9 mouse cellular contexts compared by ENCODE assay signal in genomic region chr13:60173186-60173585, GRCm38 (mm10). TPM values are rescaled to one million over a fixed set of nuclear protein-coding genes. Genes with fewer than 3 reads are reported as not detected.
DNase-seq lines count a peak whose midpoint lies in the region; ATAC-seq lines count a peak whose summit lies in the region.
"Had no signal": no experiment of that assay in that cellular context is flagged by ENCODE, and none has a peak within 500 bp of the region (broad histone marks: within the 10 kb centered on the region; RNA-seq: fewer than 3 reads in every experiment).

No protein-coding gene starts in this region.

- H3K9me3 ChIP-seq in kidney, embryonic 15.5 days (replicated peaks): no peaks in the 10 kb centered on the region
- no peaks in the 10 kb centered on the region for H3K9me3 ChIP-seq in forebrain, embryonic 13.5 days (replicated peaks)
- H3K9me3 ChIP-seq in limb, embryonic 11.5 days (ENCODE audit: control insufficient read depth, low read length): no peaks in the 10 kb centered on the region
- no peaks in the 10 kb centered on the region for H3K9me3 ChIP-seq in neural tube, embryonic 14.5 days (ENCODE audit: control insufficient read depth, low read length)

- peaks cover 9% of the 10 kb centered on the region for H3K27me3 ChIP-seq in kidney, embryonic 15.5 days
- H3K27me3 ChIP-seq in forebrain, embryonic 13.5 days: peaks cover 35% of the 10 kb centered on the region
- H3K27me3 ChIP-seq in limb, embryonic 11.5 days (ENCODE audit: control insufficient read depth, insufficient read depth, low read length): no peaks in the 10 kb centered on the region
- H3K27me3 ChIP-seq in neural tube, embryonic 14.5 days (ENCODE audit: control insufficient read depth, insufficient read depth, low read length): no peaks in the 10 kb centered on the region
- H3K27me3 ChIP-seq: Patski had no signal

- H3K27ac ChIP-seq in kidney, embryonic 15.5 days: peak overlapping the region; percentile 77
- peak overlapping the region; percentile 42; the same call in 1 of the 2 replicates for H3K27ac ChIP-seq in forebrain, embryonic 13.5 days
- H3K27ac ChIP-seq in limb, embryonic 11.5 days (replicated peaks; ENCODE audit: low read depth, low read length): no peak overlapping the region
- no peak overlapping the region for H3K27ac ChIP-seq in neural tube, embryonic 14.5 days (ENCODE audit: low read depth, low read length)

- no peak for DNase-seq in kidney, postnatal 14 days
- DNase-seq in limb, embryonic 11.5 days (ENCODE audit: low spot score): no peak
- no peak for DNase-seq in thymus, postnatal 36 days
- no peak for DNase-seq in spleen, adult 12 weeks (ENCODE audit: low spot score)
- no peak for DNase-seq in adrenal gland, adult 2 months

- no peak for ATAC-seq in kidney, embryonic 15.5 days (replicated peaks; ENCODE audit: low FRiP score)
- no peak for ATAC-seq in forebrain, embryonic 13.5 days
- no peak for ATAC-seq in limb, embryonic 11.5 days (ENCODE audit: insufficient number of reproducible peaks, low FRiP score, low TSS enrichment, low read depth)
- no peak for ATAC-seq in neural tube, embryonic 14.5 days (ENCODE audit: low read depth)
- ATAC-seq: Patski had no signal

- H3K4me2 ChIP-seq in kidney, embryonic 15.5 days: peak overlapping the region; percentile 70
- peak overlapping the region; percentile 89 for H3K4me2 ChIP-seq in forebrain, embryonic 13.5 days
- peak overlapping the region; percentile 64 for H3K4me2 ChIP-seq in limb, embryonic 11.5 days (ENCODE audit: low read depth, severe bottlenecking)
- peak overlapping the region; percentile 87; the same call in 1 of the 2 replicates for H3K4me2 ChIP-seq in neural tube, embryonic 14.5 days (ENCODE audit: low read depth, low read length)

- H3K9ac ChIP-seq in kidney, embryonic 15.5 days: no peak overlapping the region
- H3K9ac ChIP-seq in forebrain, embryonic 13.5 days: 0 out of 2 replicates have a peak overlapping the region, but pooled peaks have one; percentile 22
- H3K9ac ChIP-seq in limb, embryonic 11.5 days (ENCODE audit: low read length): peak overlapping the region; percentile 67; the same call in 1 of the 2 replicates
- H3K9ac ChIP-seq in neural tube, embryonic 14.5 days (replicated peaks; ENCODE audit: low read depth, low read length): no peak overlapping the region

- peak overlapping the region; percentile 87 for H3K4me3 ChIP-seq in kidney, embryonic 15.5 days (replicated peaks)
- H3K4me3 ChIP-seq in forebrain, embryonic 13.5 days: peak overlapping the region; percentile 87
- H3K4me3 ChIP-seq in limb, embryonic 11.5 days (ENCODE audit: low read depth, low read length): peak overlapping the region; percentile 93; the same call in 1 of the 2 replicates
- 0 out of 2 replicates have a peak overlapping the region, but pooled peaks have one; percentile 75 for H3K4me3 ChIP-seq in neural tube, embryonic 14.5 days (ENCODE audit: low read depth, low read length)

- 4% methylated on average over 3 of the region's 3 CpGs for WGBS in kidney, embryonic 15.5 days
- WGBS in forebrain, embryonic 13.5 days: 2% methylated on average over 3 of the region's 3 CpGs
- 2% methylated on average over 3 of the region's 3 CpGs for WGBS in limb, embryonic 11.5 days
- under 1% methylated on average over 3 of the region's 3 CpGs for WGBS in neural tube, embryonic 14.5 days

- peaks cover 31% of the 10 kb centered on the region for H3K4me1 ChIP-seq in kidney, embryonic 15.5 days
- H3K4me1 ChIP-seq in forebrain, embryonic 13.5 days: peaks cover 54% of the 10 kb centered on the region
- peaks cover 14% of the 10 kb centered on the region for H3K4me1 ChIP-seq in limb, embryonic 11.5 days (ENCODE audit: control insufficient read depth, insufficient read depth, low read length)
- peaks cover 13% of the 10 kb centered on the region; the same call in 1 of the 2 replicates for H3K4me1 ChIP-seq in neural tube, embryonic 14.5 days (ENCODE audit: control insufficient read depth, insufficient read depth, low read length)

- H3K36me3 ChIP-seq in kidney, embryonic 15.5 days: no peaks in the 10 kb centered on the region
- H3K36me3 ChIP-seq in forebrain, embryonic 13.5 days (ENCODE audit: poor library complexity, severe bottlenecking): 0 out of 2 replicates have a peak, but pooled peaks cover 8% of the 10 kb centered on the region
- no peaks in the 10 kb centered on the region for H3K36me3 ChIP-seq in limb, embryonic 11.5 days (ENCODE audit: control insufficient read depth, insufficient read depth, low read length)
- H3K36me3 ChIP-seq in neural tube, embryonic 14.5 days (ENCODE audit: control insufficient read depth, insufficient read depth, low read length): no peaks in the 10 kb centered on the region

RNA-seq across cellular contexts. Expression of gene Gas1, which starts 4.0 kb away (rescaled TPM):
- polyA plus RNA-seq in kidney, embryonic 15.5 days (2015; fragmentation: Nextera tagmentation; extraction: Ambion mirVana): 94.2 and 102 TPM in 2 replicates
- 47.8 and 51.6 TPM in 2 replicates for polyA plus RNA-seq in forebrain, embryonic 13.5 days (2015; fragmentation: Nextera tagmentation; extraction: Ambion mirVana)
- 188 and 201 TPM in 2 replicates for polyA plus RNA-seq in limb, embryonic 11.5 days (2014; fragmentation: Nextera tagmentation; extraction: Ambion mirVana)
- 11.5 and 15.7 TPM in 2 replicates for polyA plus RNA-seq in neural tube, embryonic 14.5 days (2014; fragmentation: Nextera tagmentation; extraction: Ambion mirVana)
- total RNA-seq in adrenal gland, adult 2 months (2021): 10 to 100 TPM; 22.2 to 63.7 TPM
- 267 and 268 TPM in 2 replicates for polyA plus RNA-seq in adrenal gland, adult 2 months (2012; rRNA removed)

Comparison
In these comparisons a context has a peak if more than half of its experiments do, and no peak if none do; other contexts are left out.
1. H3K27ac ChIP-seq: peak in kidney, embryonic 15.5 days (single experiment) and forebrain, embryonic 13.5 days (single experiment); none in limb, embryonic 11.5 days (single experiment) and neural tube, embryonic 14.5 days (single experiment).
2. H3K9ac ChIP-seq: peak in forebrain, embryonic 13.5 days (single experiment) and limb, embryonic 11.5 days (single experiment); none in kidney, embryonic 15.5 days (single experiment) and neural tube, embryonic 14.5 days (single experiment).
3. Peak in every context shown above with its lines, with median percentiles within 50 percentile points of each other: H3K4me2 ChIP-seq and H3K4me3 ChIP-seq.